Mouse (Mus musculus): Measurements from ENCODE around the gene Lta. TPM values are rescaled to one million over a fixed set of nuclear protein-coding genes. Genes with fewer than 3 reads are reported as not detected.
A peak's percentile ranks its signal among the peaks of the same experiment; 100 is the strongest.

Lta gene
- polyA plus RNA-seq, 1 experiment from 2014 or later = not detected

DNA sequence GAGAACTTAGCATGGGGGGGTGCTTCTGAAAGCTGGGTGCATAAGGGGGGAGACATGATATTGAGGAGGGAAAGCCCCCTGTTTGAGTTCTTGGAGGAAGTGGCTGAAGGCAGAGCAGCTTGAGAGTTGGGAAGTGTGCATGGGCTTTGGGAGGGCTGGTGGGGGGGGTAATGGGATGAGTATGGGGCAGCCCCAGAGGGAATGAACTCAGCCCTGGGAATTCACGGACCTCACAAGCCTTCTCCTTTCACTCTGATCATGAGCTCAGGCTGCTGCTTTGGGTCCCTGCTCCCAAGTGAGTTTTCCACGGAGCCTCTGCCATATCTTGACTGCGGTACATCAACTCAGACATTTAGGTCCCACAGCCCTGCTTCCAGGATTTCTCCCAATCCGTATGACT, 2.7 kb downstream of the Lta start:
- peaks cover 57% of the 10 kb centered on the region for H3K27me3 ChIP-seq (replicated peaks; ENCODE audit: control insufficient read depth, insufficient read depth, low read length)
- H3K4me2 ChIP-seq = no peak overlapping the region
- H3K9ac ChIP-seq (ENCODE audit: low read depth, low read length) = no peak overlapping the region
- no peak for ATAC-seq (replicated peaks; ENCODE audit: low FRiP score)
- H3K4me3 ChIP-seq (ENCODE audit: low read depth, low read length) = no peak overlapping the region
- H3K27ac ChIP-seq (ENCODE audit: low read depth, low read length) = no peak overlapping the region
- H3K36me3 ChIP-seq (ENCODE audit: control insufficient read depth, insufficient read depth, low read length) = no peaks in the 10 kb centered on the region
- DNase-seq (ENCODE audit: low spot score) = no peak
- no peaks in the 10 kb centered on the region for H3K9me3 ChIP-seq (ENCODE audit: control insufficient read depth, low read length)
- 56% methylated on average over 4 of the region's 4 CpGs for WGBS
- H3K4me1 ChIP-seq (replicated peaks; ENCODE audit: control insufficient read depth, insufficient read depth, low read length) = peaks cover 3% of the 10 kb centered on the region; the same call in 1 of the 2 replicates

DNA sequence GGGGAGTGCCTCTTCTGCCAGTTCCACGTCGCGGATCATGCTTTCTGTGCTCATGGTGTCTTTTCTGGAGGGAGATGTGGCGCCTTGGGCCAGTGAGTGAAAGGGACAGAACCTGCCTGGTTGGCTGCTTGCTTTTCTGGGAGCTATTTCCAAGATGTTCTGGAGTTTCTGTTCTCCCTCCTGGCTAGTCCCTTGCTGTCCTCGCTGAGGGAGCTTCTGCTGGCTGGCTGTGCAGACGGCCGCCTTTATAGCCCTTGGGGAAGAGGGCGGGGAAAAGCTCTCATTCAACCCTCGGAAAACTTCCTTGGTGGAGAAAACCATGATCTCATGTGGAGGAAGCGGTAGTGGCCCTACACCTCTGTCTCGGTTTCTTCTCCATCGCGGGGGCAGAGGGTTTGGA, 3.4 kb downstream of the Lta start, which contains the start of gene Tnf:
TSS of gene Tnf (minus strand) at position 221 of the 400 bp plus-strand sequence.
- no peak within 1 kb of the TSS for H3K27ac ChIP-seq (ENCODE audit: low read depth, low read length)
- H3K4me2 ChIP-seq = peak within 1 kb of the TSS; percentile 44
- H3K36me3 ChIP-seq (ENCODE audit: control insufficient read depth, insufficient read depth, low read length) = no peaks in the 10 kb centered on the region
- DNase-seq (ENCODE audit: low spot score) (no peak), ATAC-seq (replicated peaks; ENCODE audit: low FRiP score) (no peak)
- whole genome bisulfite sequencing = 24% methylated on average over 13 of the region's 13 CpGs
- peak within 1 kb of the TSS; percentile 22 for H3K4me3 ChIP-seq (ENCODE audit: low read depth, low read length)
- peaks cover 3% of the 10 kb centered on the region; the same call in 1 of the 2 replicates for H3K4me1 ChIP-seq (replicated peaks; ENCODE audit: control insufficient read depth, insufficient read depth, low read length)
- H3K9me3 ChIP-seq (ENCODE audit: control insufficient read depth, low read length) = no peaks in the 10 kb centered on the region
- H3K27me3 ChIP-seq (replicated peaks; ENCODE audit: control insufficient read depth, insufficient read depth, low read length) = peaks cover 57% of the 10 kb centered on the region
- H3K9ac ChIP-seq (ENCODE audit: low read depth, low read length) = no peak within 1 kb of the TSS

DNA sequence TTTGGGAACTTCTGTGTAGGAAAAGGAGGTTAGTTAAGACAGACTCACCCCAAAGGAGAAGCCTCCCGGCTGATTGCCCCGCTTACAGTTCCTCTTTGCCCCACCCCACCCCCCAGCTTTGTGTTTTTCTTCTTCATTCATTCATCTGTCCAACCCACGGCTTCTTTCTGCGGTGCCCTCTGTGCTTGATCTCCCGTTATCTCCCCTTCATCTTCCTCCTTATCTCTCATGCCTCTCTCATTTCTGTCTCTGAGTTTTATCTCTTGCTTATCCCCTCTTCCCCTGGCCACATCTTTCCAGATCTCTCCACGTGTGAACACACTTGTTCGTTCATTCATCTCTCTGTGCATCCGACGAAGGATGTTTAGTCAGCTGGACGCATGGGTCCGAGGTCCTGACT, 4.0 kb downstream of the Lta start:
- H3K27ac ChIP-seq (ENCODE audit: low read depth, low read length) = no peak overlapping the region
- ATAC-seq (replicated peaks; ENCODE audit: low FRiP score) = no peak
- H3K4me1 ChIP-seq (replicated peaks; ENCODE audit: control insufficient read depth, insufficient read depth, low read length) = peaks cover 3% of the 10 kb centered on the region; the same call in 1 of the 2 replicates
- H3K27me3 ChIP-seq (replicated peaks; ENCODE audit: control insufficient read depth, insufficient read depth, low read length) = peaks cover 62% of the 10 kb centered on the region
- peak overlapping the region; percentile 44 for H3K4me2 ChIP-seq
- WGBS = 35% methylated on average over 11 of the region's 11 CpGs
- H3K4me3 ChIP-seq (ENCODE audit: low read depth, low read length) = peak overlapping the region; percentile 22
- no peaks in the 10 kb centered on the region for H3K36me3 ChIP-seq (ENCODE audit: control insufficient read depth, insufficient read depth, low read length)
- H3K9me3 ChIP-seq (ENCODE audit: control insufficient read depth, low read length) = no peaks in the 10 kb centered on the region
- no peak for DNase-seq (ENCODE audit: low spot score)
- no peak overlapping the region for H3K9ac ChIP-seq (ENCODE audit: low read depth, low read length)

DNA sequence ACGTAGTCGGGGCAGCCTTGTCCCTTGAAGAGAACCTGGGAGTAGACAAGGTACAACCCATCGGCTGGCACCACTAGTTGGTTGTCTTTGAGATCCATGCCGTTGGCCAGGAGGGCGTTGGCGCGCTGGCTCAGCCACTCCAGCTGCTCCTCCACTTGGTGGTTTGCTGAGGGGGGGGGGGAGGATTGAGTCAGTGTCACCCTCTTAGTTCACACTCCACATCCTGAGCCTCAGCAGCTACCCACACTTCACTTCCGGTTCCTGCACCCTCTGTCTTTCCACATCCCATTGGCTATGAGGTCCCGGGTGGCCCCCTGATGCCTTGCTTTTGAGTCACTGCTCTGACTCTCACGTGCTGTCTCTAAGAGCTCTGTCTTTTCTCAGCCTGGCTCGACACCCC, 4.8 kb downstream of the Lta start:
- Histone ChIP-seq H3K4me2 (peak overlapping the region; percentile 44), H3K9ac (ENCODE audit: low read depth, low read length) (no peak overlapping the region), H3K4me1 (replicated peaks; ENCODE audit: control insufficient read depth, insufficient read depth, low read length) (peaks cover 3% of the 10 kb centered on the region; the same call in 1 of the 2 replicates), H3K9me3 (ENCODE audit: control insufficient read depth, low read length) (no peaks in the 10 kb centered on the region), H3K27me3 (replicated peaks; ENCODE audit: control insufficient read depth, insufficient read depth, low read length) (peaks cover 62% of the 10 kb centered on the region), H3K36me3 (ENCODE audit: control insufficient read depth, insufficient read depth, low read length) (no peaks in the 10 kb centered on the region), H3K27ac (ENCODE audit: low read depth, low read length) (no peak overlapping the region), H3K4me3 (ENCODE audit: low read depth, low read length) (no peak overlapping the region)
- ATAC-seq (replicated peaks; ENCODE audit: low FRiP score) = no peak
- no peak for DNase-seq (ENCODE audit: low spot score)
- 52% methylated on average over 11 of the region's 11 CpGs for WGBS

DNA sequence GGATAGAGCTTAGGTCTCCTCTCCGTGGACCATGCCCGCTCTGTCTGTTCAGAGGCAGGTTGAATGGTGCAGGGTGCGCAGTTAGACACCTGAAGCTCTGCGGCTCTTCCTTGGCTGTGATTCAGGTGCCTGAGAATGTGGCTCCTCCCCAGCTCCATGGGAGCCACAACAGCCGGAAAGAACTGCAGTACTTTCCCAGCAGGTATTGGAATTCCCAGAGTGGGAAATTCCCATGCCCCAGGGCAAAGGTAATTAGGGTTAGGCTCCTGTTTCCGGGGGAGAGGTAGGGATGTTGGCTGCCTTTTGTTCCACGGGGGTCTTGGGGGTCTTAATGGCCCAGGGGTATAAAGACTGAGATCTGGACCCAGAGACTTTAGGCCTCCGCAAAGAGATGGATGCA, 6.2 kb downstream of the Lta start:
- ATAC-seq (replicated peaks; ENCODE audit: low FRiP score) = no peak
- WGBS = 55% methylated on average over 8 of the region's 8 CpGs
- Histone ChIP-seq H3K4me2 (no peak overlapping the region), H3K4me3 (ENCODE audit: low read depth, low read length) (no peak overlapping the region), H3K27ac (ENCODE audit: low read depth, low read length) (no peak overlapping the region), H3K27me3 (replicated peaks; ENCODE audit: control insufficient read depth, insufficient read depth, low read length) (peaks cover 59% of the 10 kb centered on the region), H3K4me1 (replicated peaks; ENCODE audit: control insufficient read depth, insufficient read depth, low read length) (peaks cover 11% of the 10 kb centered on the region), H3K36me3 (ENCODE audit: control insufficient read depth, insufficient read depth, low read length) (no peaks in the 10 kb centered on the region), H3K9ac (ENCODE audit: low read depth, low read length) (no peak overlapping the region), H3K9me3 (ENCODE audit: control insufficient read depth, low read length) (no peaks in the 10 kb centered on the region)
- DNase-seq (ENCODE audit: low spot score) = no peak

GRCm38 (mm10) chr17:35198029-35198428, 7.1 kb downstream of the Lta start:
- Histone ChIP-seq H3K9me3 (ENCODE audit: control insufficient read depth, low read length) (no peaks in the 10 kb centered on the region), H3K4me1 (replicated peaks; ENCODE audit: control insufficient read depth, insufficient read depth, low read length) (peaks cover 14% of the 10 kb centered on the region), H3K27me3 (replicated peaks; ENCODE audit: control insufficient read depth, insufficient read depth, low read length) (peaks cover 50% of the 10 kb centered on the region), H3K36me3 (ENCODE audit: control insufficient read depth, insufficient read depth, low read length) (no peaks in the 10 kb centered on the region), H3K9ac (ENCODE audit: low read depth, low read length) (no peak overlapping the region), H3K4me3 (ENCODE audit: low read depth, low read length) (no peak overlapping the region), H3K4me2 (no peak overlapping the region), H3K27ac (ENCODE audit: low read depth, low read length) (no peak overlapping the region)
- ATAC-seq (replicated peaks; ENCODE audit: low FRiP score) = no peak
- no peak for DNase-seq (ENCODE audit: low spot score)
- 59% methylated on average over 7 of the region's 7 CpGs for WGBS

- ATAC-seq (replicated peaks; ENCODE audit: low FRiP score) (no peak), DNase-seq (ENCODE audit: low spot score) (no peak)
- 34% methylated on average over 6 of the region's 6 CpGs for WGBS
- Histone ChIP-seq H3K36me3 (ENCODE audit: control insufficient read depth, insufficient read depth, low read length) (no peaks in the 10 kb centered on the region), H3K9me3 (ENCODE audit: control insufficient read depth, low read length) (no peaks in the 10 kb centered on the region), H3K4me2 (no peak overlapping the region), H3K27me3 (replicated peaks; ENCODE audit: control insufficient read depth, insufficient read depth, low read length) (peaks cover 41% of the 10 kb centered on the region), H3K9ac (ENCODE audit: low read depth, low read length) (no peak overlapping the region), H3K27ac (ENCODE audit: low read depth, low read length) (no peak overlapping the region), H3K4me1 (replicated peaks; ENCODE audit: control insufficient read depth, insufficient read depth, low read length) (peaks cover 14% of the 10 kb centered on the region), H3K4me3 (ENCODE audit: low read depth, low read length) (no peak overlapping the region)
Measured at GRCm38 (mm10) chr17:35197126-35197525, 8.0 kb downstream of the Lta start.

DNA sequence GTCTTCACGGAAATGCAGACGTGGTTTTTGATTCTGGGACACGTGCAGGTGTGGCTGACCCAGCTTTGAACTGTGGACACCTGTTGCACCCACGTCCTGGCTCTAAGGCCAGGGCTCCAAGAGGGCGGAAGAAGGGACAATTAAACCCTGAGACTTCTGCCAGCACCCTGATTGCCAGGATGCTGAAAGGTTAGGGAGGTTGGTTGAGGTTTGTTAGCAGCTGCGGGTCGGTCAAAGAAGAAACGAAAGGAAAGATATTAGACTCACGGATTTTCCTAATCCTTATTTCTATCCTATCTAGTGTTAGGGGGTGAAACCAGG, 8.9 kb downstream of the Lta start:
- Histone ChIP-seq H3K27ac (ENCODE audit: low read depth, low read length) (no peak overlapping the region), H3K4me2 (peak overlapping the region; percentile 76), H3K36me3 (ENCODE audit: control insufficient read depth, insufficient read depth, low read length) (no peaks in the 10 kb centered on the region), H3K4me3 (ENCODE audit: low read depth, low read length) (peak overlapping the region; percentile 45; the same call in 1 of the 2 replicates), H3K9ac (ENCODE audit: low read depth, low read length) (no peak overlapping the region), H3K27me3 (replicated peaks; ENCODE audit: control insufficient read depth, insufficient read depth, low read length) (peaks cover 32% of the 10 kb centered on the region), H3K4me1 (replicated peaks; ENCODE audit: control insufficient read depth, insufficient read depth, low read length) (peaks cover 14% of the 10 kb centered on the region), H3K9me3 (ENCODE audit: control insufficient read depth, low read length) (no peaks in the 10 kb centered on the region)
- ATAC-seq (replicated peaks; ENCODE audit: low FRiP score) = no peak
- DNase-seq (ENCODE audit: low spot score) = no peak
- WGBS = 29% methylated on average over 9 of the region's 9 CpGs

DNA sequence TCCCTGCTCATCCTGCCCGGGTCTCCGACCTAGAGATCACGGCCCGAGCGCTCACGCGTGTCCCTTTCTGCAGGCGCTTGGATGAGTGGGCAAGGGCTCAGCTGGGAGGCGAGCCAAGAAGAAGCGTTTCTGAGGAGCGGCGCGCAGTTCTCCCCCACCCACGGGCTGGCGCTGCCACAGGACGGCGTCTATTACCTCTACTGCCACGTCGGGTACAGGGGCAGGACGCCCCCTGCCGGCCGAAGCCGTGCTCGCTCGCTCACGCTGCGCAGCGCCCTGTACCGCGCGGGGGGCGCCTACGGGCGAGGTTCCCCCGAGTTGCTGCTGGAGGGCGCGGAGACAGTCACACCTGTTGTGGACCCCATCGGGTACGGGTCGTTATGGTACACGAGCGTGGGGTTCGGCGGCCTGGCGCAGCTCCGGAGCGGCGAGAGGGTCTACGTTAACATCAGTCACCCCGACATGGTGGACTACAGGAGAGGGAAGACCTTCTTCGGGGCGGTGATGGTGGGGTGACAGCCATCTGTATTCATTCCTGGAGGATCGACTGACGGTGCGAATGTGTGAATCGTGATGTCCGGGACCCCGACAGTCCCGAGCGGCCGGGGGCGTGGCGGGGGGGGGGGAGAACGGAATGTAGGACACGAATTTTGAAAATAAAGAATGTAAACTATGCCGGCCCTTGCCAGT, 9.4 kb downstream of the Lta start:
- Histone ChIP-seq H3K36me3 (ENCODE audit: control insufficient read depth, insufficient read depth, low read length) (no peaks in the 10 kb centered on the region), H3K9ac (ENCODE audit: low read depth, low read length) (peak overlapping the region; percentile 52), H3K27me3 (replicated peaks; ENCODE audit: control insufficient read depth, insufficient read depth, low read length) (peaks cover 27% of the 10 kb centered on the region), H3K9me3 (ENCODE audit: control insufficient read depth, low read length) (no peaks in the 10 kb centered on the region), H3K4me1 (replicated peaks; ENCODE audit: control insufficient read depth, insufficient read depth, low read length) (peaks cover 14% of the 10 kb centered on the region), H3K27ac (ENCODE audit: low read depth, low read length) (no peak overlapping the region), H3K4me3 (ENCODE audit: low read depth, low read length) (peak overlapping the region; percentile 45), H3K4me2 (peak overlapping the region; percentile 76)
- 2% methylated on average over 66 of the region's 66 CpGs for WGBS
- DNase-seq (ENCODE audit: low spot score) (peak; percentile 83), ATAC-seq (replicated peaks; ENCODE audit: low FRiP score) (peak; percentile 80)
